Mouse (Mus musculus): ENCODE results near the gene Efcab9. TPM values are rescaled to one million over a fixed set of nuclear protein-coding genes. Genes with fewer than 3 reads are reported as not detected.

Gene Efcab9
- polyA plus RNA-seq, 1 experiment from 2014 or later, result not detected

DNA sequence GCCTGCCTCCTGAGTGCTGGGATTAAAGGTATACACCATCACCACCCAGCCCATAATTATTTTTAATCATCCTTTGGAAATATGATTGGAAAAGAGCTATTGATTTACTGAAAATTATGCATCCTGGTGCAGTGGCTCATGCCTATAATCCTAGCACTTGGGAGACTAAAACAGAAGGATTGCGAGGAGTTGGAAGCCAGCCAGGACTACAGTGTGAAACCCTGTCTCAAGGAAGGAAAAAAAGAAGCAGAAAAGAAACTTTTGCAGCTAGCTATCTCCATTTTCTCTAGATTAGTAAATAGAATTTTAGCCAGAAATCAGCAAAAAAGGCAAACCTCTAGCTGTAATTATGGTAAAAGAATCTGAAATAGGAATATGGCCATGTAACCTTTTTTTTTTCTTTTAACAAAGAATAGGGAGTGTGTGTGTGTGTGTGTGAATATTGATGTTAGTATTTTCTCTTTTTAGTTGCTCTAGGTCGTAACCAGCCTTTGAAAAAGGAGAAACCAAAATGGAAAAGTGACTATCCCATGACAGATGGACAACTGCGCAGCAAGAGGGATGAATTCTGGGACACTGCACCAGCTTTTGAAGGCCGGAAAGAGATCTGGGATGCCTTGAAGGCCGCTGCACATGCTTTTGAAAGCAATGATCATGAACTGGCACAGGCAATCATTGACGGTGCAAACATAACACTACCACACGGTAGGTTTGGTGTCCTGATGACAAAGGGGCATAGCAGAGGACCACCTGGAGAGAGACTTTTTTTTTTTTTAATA, 32.9 kb downstream of the Efcab9 start:
- H3K4me3 ChIP-seq, result no peak overlapping the region
- no peak overlapping the region for H3K27ac ChIP-seq (replicated peaks)
- H3K4me1 ChIP-seq, result no peaks in the 10 kb centered on the region
- H3K27me3 ChIP-seq (replicated peaks; ENCODE audit: low read depth, poor library complexity, severe bottlenecking), result no peaks in the 10 kb centered on the region
- H3K9me3 ChIP-seq, result no peaks in the 10 kb centered on the region
- 95% methylated on average over 7 of the region's 7 CpGs for WGBS
- peaks cover 46% of the 10 kb centered on the region for H3K36me3 ChIP-seq (replicated peaks)
- no peak for DNase-seq (ENCODE audit: low spot score)

- WGBS, result 85% methylated on average over 2 of the region's 2 CpGs
Measured at GRCm38 (mm10) chr11:32495283-32495682, 36.6 kb downstream of the Efcab9 start.

DNA sequence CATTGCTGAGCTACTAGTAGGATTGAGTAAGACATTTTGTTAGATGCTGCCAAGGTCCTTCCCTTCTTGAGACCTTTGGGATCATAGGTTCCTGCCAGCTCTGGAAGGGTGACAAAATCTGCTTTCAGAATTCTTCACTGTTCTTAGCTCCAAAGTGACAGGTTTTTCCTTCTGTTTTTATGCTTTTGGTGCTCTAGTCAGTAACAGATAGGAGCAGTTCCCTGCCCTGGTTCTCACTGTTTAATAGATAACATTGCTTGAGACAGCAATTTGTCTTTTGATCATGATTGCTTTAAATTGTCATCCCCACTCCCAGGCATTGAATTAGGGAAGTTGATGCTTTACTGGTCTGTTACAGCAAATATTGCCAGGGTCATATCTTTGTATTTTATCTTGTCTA, 38.6 kb downstream of the Efcab9 start:
- Histone ChIP-seq H3K4me1 (peaks cover 12% of the 10 kb centered on the region), H3K9me3 (no peaks in the 10 kb centered on the region), H3K27me3 (replicated peaks; ENCODE audit: low read depth, poor library complexity, severe bottlenecking) (no peaks in the 10 kb centered on the region), H3K36me3 (replicated peaks) (no peaks in the 10 kb centered on the region), H3K27ac (replicated peaks) (no peak overlapping the region), H3K4me3 (no peak overlapping the region)
- no peak for DNase-seq (ENCODE audit: low spot score)

More at GRCm38 (mm10) chr11:32495283-32495682, 36.6 kb downstream of the Efcab9 start:
- no peaks in the 10 kb centered on the region for H3K4me1 ChIP-seq
- H3K27ac ChIP-seq (replicated peaks), result no peak overlapping the region
- H3K4me3 ChIP-seq, result no peak overlapping the region
- peaks cover 13% of the 10 kb centered on the region for H3K36me3 ChIP-seq (replicated peaks)
- no peaks in the 10 kb centered on the region for H3K27me3 ChIP-seq (replicated peaks; ENCODE audit: low read depth, poor library complexity, severe bottlenecking)
- no peak for DNase-seq (ENCODE audit: low spot score)
- H3K9me3 ChIP-seq, result no peaks in the 10 kb centered on the region

DNA sequence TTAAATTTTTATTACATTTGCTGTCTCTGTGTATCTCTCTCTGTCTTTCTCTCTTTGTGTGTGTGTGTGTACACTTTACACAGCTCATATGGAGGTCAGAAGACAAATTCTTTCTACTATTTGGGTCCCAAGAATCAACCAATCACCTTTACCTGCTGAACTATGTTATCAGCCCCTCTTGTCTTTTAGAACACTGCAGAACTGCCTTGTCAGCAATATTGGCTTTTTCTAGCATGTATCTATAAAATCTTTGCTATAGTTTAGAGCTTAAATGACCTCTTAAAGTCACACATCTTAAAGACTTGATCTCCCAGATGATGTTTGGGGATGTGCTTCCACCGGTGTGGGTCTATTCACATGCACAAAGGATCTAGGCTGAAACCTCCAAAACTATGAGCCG, 40.8 kb downstream of the Efcab9 start:
- H3K36me3 ChIP-seq (replicated peaks), result peaks cover 11% of the 10 kb centered on the region

DNA sequence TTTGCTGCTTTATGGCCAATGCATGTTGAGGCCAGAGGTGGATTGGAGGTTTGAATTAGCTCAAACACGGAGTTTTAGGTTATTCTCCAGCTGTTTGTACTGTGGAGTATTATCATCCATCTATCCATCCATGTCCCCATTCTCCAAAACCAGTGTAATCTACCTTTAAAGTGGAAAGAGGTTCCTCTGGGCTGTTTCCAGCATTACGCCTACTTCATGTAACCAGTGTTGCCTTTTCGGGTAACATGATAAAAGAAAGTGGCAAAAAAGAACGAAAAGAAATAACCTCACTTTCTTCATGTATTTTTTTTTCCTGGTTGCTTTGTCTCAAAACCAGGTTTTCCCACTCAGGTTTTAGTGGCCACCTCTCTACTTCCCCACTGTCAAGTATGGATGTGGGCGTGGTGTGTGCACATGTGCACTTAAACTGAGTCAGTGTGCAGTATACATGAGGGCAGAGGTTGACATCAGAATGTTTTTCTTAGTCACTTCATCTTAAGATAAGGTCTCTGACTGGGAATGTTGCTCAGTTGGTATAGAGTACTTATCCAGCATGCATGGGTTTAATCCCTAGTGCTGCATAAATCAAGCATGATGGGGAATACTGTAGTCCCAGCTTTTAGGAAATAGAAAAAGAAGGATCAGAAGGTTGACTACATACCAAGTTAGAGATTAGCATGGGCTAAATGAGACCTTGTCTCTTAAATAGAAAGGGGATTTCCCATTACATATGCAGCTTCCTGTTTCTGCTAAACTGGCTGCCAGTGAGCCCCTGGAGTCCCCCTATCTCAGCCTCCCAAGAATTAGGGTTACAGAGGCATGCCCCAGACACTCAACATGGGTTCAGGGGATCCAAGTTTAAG, 42.8 kb downstream of the Efcab9 start:
- no peaks in the 10 kb centered on the region for H3K9me3 ChIP-seq
- H3K27me3 ChIP-seq (replicated peaks; ENCODE audit: low read depth, poor library complexity, severe bottlenecking), result no peaks in the 10 kb centered on the region
- no peak for DNase-seq (ENCODE audit: low spot score)
- no peak overlapping the region for H3K4me3 ChIP-seq
- peaks cover 19% of the 10 kb centered on the region for H3K4me1 ChIP-seq
- WGBS, result 85% methylated on average over 5 of the region's 5 CpGs
- H3K27ac ChIP-seq (replicated peaks), result no peak overlapping the region
- peaks cover 11% of the 10 kb centered on the region for H3K36me3 ChIP-seq (replicated peaks)

More for the DNA sequence above, 40.8 kb downstream of the Efcab9 start:
- WGBS, result 96% methylated on average over 2 of the region's 2 CpGs
- Histone ChIP-seq H3K27ac (replicated peaks) (no peak overlapping the region), H3K9me3 (no peaks in the 10 kb centered on the region), H3K4me3 (no peak overlapping the region), H3K4me1 (peaks cover 19% of the 10 kb centered on the region), H3K27me3 (replicated peaks; ENCODE audit: low read depth, poor library complexity, severe bottlenecking) (no peaks in the 10 kb centered on the region)
- no peak for DNase-seq (ENCODE audit: low spot score)

DNA sequence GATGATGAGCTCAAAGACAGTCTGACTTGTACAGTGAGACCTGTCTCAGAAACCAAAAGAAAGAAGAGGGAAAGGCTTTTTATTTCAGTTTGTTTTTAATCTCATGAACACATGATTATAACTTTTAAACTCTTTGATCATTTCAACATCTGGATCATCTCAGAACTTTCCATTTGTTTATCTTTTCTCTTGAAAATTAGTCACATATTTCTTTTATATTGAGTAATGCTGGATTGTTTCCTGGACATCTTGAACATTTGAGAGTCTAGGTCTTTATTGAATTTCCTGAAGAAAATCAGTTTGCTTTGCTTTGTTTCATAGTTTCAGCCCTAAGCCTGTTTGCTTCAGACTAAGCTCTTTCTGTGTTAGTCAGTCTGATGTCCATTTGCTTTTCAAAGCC, 43.5 kb downstream of the Efcab9 start:
- H3K27ac ChIP-seq (replicated peaks), result no peak overlapping the region
- H3K9me3 ChIP-seq, result no peaks in the 10 kb centered on the region
- H3K36me3 ChIP-seq (replicated peaks), result peaks cover 11% of the 10 kb centered on the region
- H3K27me3 ChIP-seq (replicated peaks; ENCODE audit: low read depth, poor library complexity, severe bottlenecking), result no peaks in the 10 kb centered on the region
- no peak for DNase-seq (ENCODE audit: low spot score)
- H3K4me1 ChIP-seq, result peaks cover 19% of the 10 kb centered on the region
- H3K4me3 ChIP-seq, result no peak overlapping the region

GRCm38 (mm10) chr11:32487501-32487900, 44.4 kb downstream of the Efcab9 start:
- 86% methylated on average over 3 of the region's 3 CpGs for WGBS
- no peaks in the 10 kb centered on the region for H3K27me3 ChIP-seq (replicated peaks; ENCODE audit: low read depth, poor library complexity, severe bottlenecking)
- no peak overlapping the region for H3K4me3 ChIP-seq
- H3K36me3 ChIP-seq (replicated peaks), result peaks cover 11% of the 10 kb centered on the region
- DNase-seq (ENCODE audit: low spot score), result no peak
- H3K4me1 ChIP-seq, result peaks cover 19% of the 10 kb centered on the region
- no peak overlapping the region for H3K27ac ChIP-seq (replicated peaks)
- H3K9me3 ChIP-seq, result no peaks in the 10 kb centered on the region

- Histone ChIP-seq H3K27ac (replicated peaks) (no peak overlapping the region), H3K4me3 (no peak overlapping the region), H3K9me3 (no peaks in the 10 kb centered on the region), H3K4me1 (peaks cover 19% of the 10 kb centered on the region), H3K36me3 (replicated peaks) (peaks cover 11% of the 10 kb centered on the region), H3K27me3 (replicated peaks; ENCODE audit: low read depth, poor library complexity, severe bottlenecking) (no peaks in the 10 kb centered on the region)
- no peak for DNase-seq (ENCODE audit: low spot score)
- 57% methylated on average over 3 of the region's 3 CpGs for WGBS
Measured at GRCm38 (mm10) chr11:32486621-32487020, 45.3 kb downstream of the Efcab9 start.

GRCm38 (mm10) chr11:32485290-32485689, 46.6 kb downstream of the Efcab9 start:
- H3K4me3 ChIP-seq, result no peak overlapping the region
- no peaks in the 10 kb centered on the region for H3K27me3 ChIP-seq (replicated peaks; ENCODE audit: low read depth, poor library complexity, severe bottlenecking)
- WGBS, result 81% methylated on average over 3 of the region's 3 CpGs

GRCm38 (mm10) chr11:32481525-32481924, 50.4 kb downstream of the Efcab9 start:
- Histone ChIP-seq H3K36me3 (replicated peaks) (peaks cover under 1% of the 10 kb centered on the region; the same call in 1 of the 2 replicates), H3K27me3 (replicated peaks; ENCODE audit: low read depth, poor library complexity, severe bottlenecking) (no peaks in the 10 kb centered on the region), H3K9me3 (no peaks in the 10 kb centered on the region), H3K4me1 (0 out of 2 replicates have a peak, but pooled peaks cover 3% of the 10 kb centered on the region), H3K4me3 (no peak overlapping the region), H3K27ac (replicated peaks) (no peak overlapping the region)
- 81% methylated on average over 2 of the region's 2 CpGs for WGBS
- no peak for DNase-seq (ENCODE audit: low spot score)

More at GRCm38 (mm10) chr11:32485290-32485689, 46.6 kb downstream of the Efcab9 start:
- no peak overlapping the region for H3K27ac ChIP-seq (replicated peaks)
- H3K36me3 ChIP-seq (replicated peaks), result peaks cover 11% of the 10 kb centered on the region
- peaks cover 19% of the 10 kb centered on the region for H3K4me1 ChIP-seq
- no peaks in the 10 kb centered on the region for H3K9me3 ChIP-seq
- no peak for DNase-seq (ENCODE audit: low spot score)

DNA sequence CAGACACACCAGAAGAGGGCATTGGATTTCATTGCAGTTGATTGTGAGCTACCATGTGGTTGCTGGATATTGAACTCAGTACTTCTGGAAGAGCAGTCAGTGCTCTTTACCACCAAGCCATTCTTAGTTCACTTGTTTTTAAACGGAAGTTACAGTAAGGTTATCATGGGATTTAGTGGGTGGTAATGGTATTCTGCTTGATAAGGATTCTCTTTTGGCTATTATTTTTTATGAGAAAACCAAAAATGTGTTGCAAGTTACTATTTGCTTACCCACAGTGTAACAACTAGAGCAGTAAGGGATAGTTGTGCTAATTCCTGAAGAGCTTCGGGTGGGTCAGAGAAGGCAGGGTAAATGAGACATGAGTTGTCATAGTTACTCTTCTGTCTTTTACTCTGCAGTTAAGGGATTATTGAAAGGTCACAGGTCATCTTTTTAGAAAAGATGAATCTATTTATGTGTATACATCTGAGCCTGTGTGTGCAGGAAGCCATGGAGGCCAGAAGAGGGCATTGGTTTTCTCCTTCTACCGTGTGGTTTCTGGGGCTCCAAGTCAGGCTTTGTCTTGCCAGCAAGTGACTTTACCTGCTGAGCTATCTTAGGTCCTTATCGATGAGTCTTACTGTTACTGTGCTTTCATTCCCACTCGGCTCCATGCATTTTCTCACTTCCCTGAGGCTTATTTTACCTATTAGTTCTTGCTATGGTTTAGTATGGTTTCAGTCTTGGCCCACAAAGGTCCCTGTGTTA, 56.2 kb downstream of the Efcab9 start:
- Histone ChIP-seq H3K27me3 (replicated peaks; ENCODE audit: low read depth, poor library complexity, severe bottlenecking) (no peaks in the 10 kb centered on the region), H3K4me3 (no peak overlapping the region), H3K27ac (replicated peaks) (no peak overlapping the region), H3K9me3 (no peaks in the 10 kb centered on the region), H3K4me1 (no peaks in the 10 kb centered on the region), H3K36me3 (replicated peaks) (no peaks in the 10 kb centered on the region; the same call in 1 of the 2 replicates)
- WGBS, result 83% methylated on average over 5 of the region's 5 CpGs
- DNase-seq (ENCODE audit: low spot score), result no peak

GRCm38 (mm10) chr11:32474725-32475124, 57.2 kb downstream of the Efcab9 start:
- WGBS, result 83% methylated on average over 3 of the region's 3 CpGs
- no peaks in the 10 kb centered on the region for H3K9me3 ChIP-seq
- H3K4me3 ChIP-seq, result no peak overlapping the region
- H3K4me1 ChIP-seq, result no peaks in the 10 kb centered on the region
- H3K27ac ChIP-seq (replicated peaks), result no peak overlapping the region
- no peaks in the 10 kb centered on the region; the same call in 1 of the 2 replicates for H3K36me3 ChIP-seq (replicated peaks)
- H3K27me3 ChIP-seq (replicated peaks; ENCODE audit: low read depth, poor library complexity, severe bottlenecking), result no peaks in the 10 kb centered on the region
- no peak for DNase-seq (ENCODE audit: low spot score)

Measured in embryonic facial prominence, embryonic 10.5 days (tissue).